Mouse (Mus musculus): ENCODE measurements at regions not wholly inside any gene's neighbourhood (a gene's known extent, or its start where the extent isn't known, plus 50 kb on each side); places are given as distances from the start of the nearest gene placed in this dataset.
A peak's percentile ranks its signal among the peaks of the same experiment; 100 is the strongest.

GRCm38 (mm10) chr9:85123706-85124105, 188.9 kb upstream of the Gm11114 start:
- intact Hi-C loops (cut with DNase I) = loop anchor here (10.0 kb wide), 1 partner anchor 159 kb away; no protein-coding TSS in a partner anchor
- DNase-seq = no peak

- intact Hi-C loops (cut with DNase I) = loop anchor here (10.0 kb wide), 1 partner anchor 161 kb away; no protein-coding TSS in a partner anchor
- DNase-seq = peak in 1 of 2 experiments; percentile 13
These were observed 186.8 kb upstream of the Gm11114 start for GRCm38 (mm10) chr9:85125775-85126174.

- intact Hi-C loops (cut with DNase I) = loop anchor here (10.0 kb wide), 1 partner anchor 162 kb away; no protein-coding TSS in a partner anchor
- no peak for DNase-seq
These were observed 186.0 kb upstream of the Gm11114 start for GRCm38 (mm10) chr9:85126541-85126940.

- intact Hi-C loops (cut with DNase I) = loop anchor here (10.0 kb wide), 1 partner anchor 162 kb away; no protein-coding TSS in a partner anchor
- no peak for DNase-seq
These were observed 185.5 kb upstream of the Gm11114 start for GRCm38 (mm10) chr9:85127107-85127506.

GRCm38 (mm10) chr9:85134900-85135299, 177.7 kb upstream of the Gm11114 start:
- no peak for DNase-seq
- intact Hi-C loops (cut with DNase I) = loop anchor here (5.0 kb wide), 1 partner anchor 192 kb away; the partner anchor contains the start of gene Tent5a

GRCm38 (mm10) chr9:85136715-85137582, 175.6 kb upstream of the Gm11114 start:
- intact Hi-C loops (cut with DNase I) = loop anchor here (5.0 kb wide), 1 partner anchor 190 kb away; the partner anchor contains the start of gene Tent5a
- DNase-seq = no peak

GRCm38 (mm10) chr9:85139891-85140290, 172.7 kb upstream of the Gm11114 start:
- intact Hi-C loops (cut with DNase I) = loop anchor here (5.0 kb wide), 1 partner anchor 187 kb away; the partner anchor contains the start of gene Tent5a
- peak in 1 of 2 experiments; percentile 25 for DNase-seq

- DNase-seq = no peak
- intact Hi-C loops (cut with DNase I) = no loop called here
These were observed 168.2 kb upstream of the Gm11114 start for GRCm38 (mm10) chr9:85144363-85144762.

- no peak for DNase-seq
- intact Hi-C loops (cut with DNase I) = no loop called here
These were observed 146.9 kb upstream of the Gm11114 start for GRCm38 (mm10) chr9:85165632-85166031.

- intact Hi-C loops (cut with DNase I) = no loop called here
- DNase-seq = no peak
These were observed 145.3 kb upstream of the Gm11114 start for GRCm38 (mm10) chr9:85167243-85167642.

- no peak for DNase-seq
- intact Hi-C loops (cut with DNase I) = no loop called here
These were observed 138.1 kb upstream of the Gm11114 start for GRCm38 (mm10) chr9:85174431-85174830.

GRCm38 (mm10) chr9:85201202-85201601, 111.4 kb upstream of the Gm11114 start:
- no peak for DNase-seq
- intact Hi-C loops (cut with DNase I) = no loop called here

- no peak for DNase-seq
- intact Hi-C loops (cut with DNase I) = no loop called here
These were observed 87.7 kb upstream of the Gm11114 start for GRCm38 (mm10) chr9:85224870-85225269.
